Mouse (Mus musculus): Measurements from ENCODE around the gene Narf. TPM values are rescaled to one million over a fixed set of nuclear protein-coding genes. Genes with fewer than 3 reads are reported as not detected.

Gene Narf
- polyA plus RNA-seq (2015; fragmentation: Nextera tagmentation; extraction: Ambion mirVana): 52.4 and 65.6 TPM in 2 replicates

DNA sequence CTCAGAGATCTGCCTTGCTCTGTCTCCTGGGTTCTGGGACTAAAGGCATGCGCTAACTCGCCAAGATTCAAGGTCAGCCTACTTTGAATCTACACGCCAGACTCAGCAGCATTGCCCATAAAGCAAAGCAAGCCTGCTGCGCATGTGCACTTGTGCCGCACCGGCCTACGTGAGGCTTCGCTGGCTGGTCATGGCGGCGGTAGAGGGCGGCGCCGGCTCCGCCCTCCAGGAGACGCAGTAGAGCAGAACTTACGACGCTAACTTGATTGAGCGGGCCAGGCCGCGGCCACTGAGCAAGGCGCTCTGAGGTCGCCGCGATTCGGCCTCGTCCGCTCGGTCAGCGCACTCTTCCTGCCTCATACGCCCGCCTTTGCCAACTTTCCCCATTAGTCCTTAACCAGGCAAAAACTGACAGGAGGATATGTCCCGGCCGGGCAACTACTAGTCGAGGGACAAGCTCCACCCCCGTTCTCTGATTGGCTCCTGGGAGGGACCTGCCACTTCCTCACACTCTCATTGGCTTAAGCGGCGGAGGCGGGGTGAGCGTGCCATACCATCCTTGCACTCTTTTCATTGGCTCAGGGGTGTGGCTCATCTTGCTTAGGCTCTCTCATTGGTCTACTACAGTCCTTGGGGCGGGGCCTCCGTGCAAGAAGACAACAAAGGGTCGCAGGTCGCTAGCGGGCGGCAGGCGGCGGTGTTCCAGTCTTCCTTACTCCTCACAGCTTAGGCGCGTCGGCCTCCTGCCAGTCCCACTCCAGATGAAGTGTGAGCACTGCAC, at the start of gene Narf:
Narf (plus strand) TSS at position 690 of the 781 bp plus-strand sequence.
- Histone ChIP-seq H3K9me3 (replicated peaks) (no peaks in the 10 kb centered on the region), H3K27me3 (no peaks in the 10 kb centered on the region), H3K4me3 (peak within 1 kb of the TSS; percentile 85), H3K9ac (peak within 1 kb of the TSS; percentile 81), H3K27ac (peak within 1 kb of the TSS; percentile 100), H3K36me3 (peaks cover 19% of the 10 kb centered on the region), H3K4me2 (peak within 1 kb of the TSS; percentile 64), H3K4me1 (replicated peaks) (peaks cover 38% of the 10 kb centered on the region)
- WGBS: under 1% methylated on average over 50 of the region's 50 CpGs
- peak; percentile 99 for ATAC-seq (replicated peaks; ENCODE audit: insufficient number of reproducible peaks, insufficient read depth, low FRiP score, low read depth)

GRCm38 (mm10) chr11:121189681-121190080, 47.4 kb upstream of the Narf start:
- Histone ChIP-seq H3K4me1 (replicated peaks) (no peaks in the 10 kb centered on the region), H3K36me3 (no peaks in the 10 kb centered on the region), H3K9ac (no peak overlapping the region), H3K4me3 (no peak overlapping the region), H3K4me2 (no peak overlapping the region), H3K27me3 (no peaks in the 10 kb centered on the region), H3K27ac (no peak overlapping the region), H3K9me3 (replicated peaks) (no peaks in the 10 kb centered on the region)
- WGBS: 63% methylated on average over 3 of the region's 3 CpGs
- ATAC-seq (replicated peaks; ENCODE audit: insufficient number of reproducible peaks, insufficient read depth, low FRiP score, low read depth): no peak

DNA sequence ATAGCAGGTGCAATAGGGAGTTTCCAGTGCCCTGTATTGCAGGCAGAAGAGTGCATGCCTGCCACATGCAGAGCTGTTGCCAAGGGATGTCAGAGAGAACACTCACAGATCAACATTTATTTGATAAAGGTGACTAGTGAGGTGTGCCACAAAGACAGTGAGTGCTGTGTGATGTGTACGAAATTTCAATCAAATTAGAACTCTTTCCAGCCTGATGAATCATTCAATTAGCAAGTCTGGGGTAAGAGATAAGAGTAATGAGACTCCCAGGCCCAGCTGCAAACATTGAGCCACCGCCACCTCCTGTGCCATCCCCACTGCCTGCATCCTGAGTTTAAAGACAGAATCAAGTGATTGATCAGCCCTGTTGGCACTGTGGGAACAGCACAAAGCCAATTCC, 44.3 kb upstream of the Narf start:
- H3K27me3 ChIP-seq: no peaks in the 10 kb centered on the region
- no peak for ATAC-seq (replicated peaks; ENCODE audit: insufficient number of reproducible peaks, insufficient read depth, low FRiP score, low read depth)
- H3K4me1 ChIP-seq (replicated peaks): no peaks in the 10 kb centered on the region
- no peak overlapping the region for H3K9ac ChIP-seq
- H3K9me3 ChIP-seq (replicated peaks): no peaks in the 10 kb centered on the region
- 69% methylated on average over 2 of the region's 2 CpGs for WGBS
- no peak overlapping the region for H3K4me3 ChIP-seq
- H3K36me3 ChIP-seq: no peaks in the 10 kb centered on the region
- no peak overlapping the region for H3K27ac ChIP-seq
- no peak overlapping the region for H3K4me2 ChIP-seq

DNA sequence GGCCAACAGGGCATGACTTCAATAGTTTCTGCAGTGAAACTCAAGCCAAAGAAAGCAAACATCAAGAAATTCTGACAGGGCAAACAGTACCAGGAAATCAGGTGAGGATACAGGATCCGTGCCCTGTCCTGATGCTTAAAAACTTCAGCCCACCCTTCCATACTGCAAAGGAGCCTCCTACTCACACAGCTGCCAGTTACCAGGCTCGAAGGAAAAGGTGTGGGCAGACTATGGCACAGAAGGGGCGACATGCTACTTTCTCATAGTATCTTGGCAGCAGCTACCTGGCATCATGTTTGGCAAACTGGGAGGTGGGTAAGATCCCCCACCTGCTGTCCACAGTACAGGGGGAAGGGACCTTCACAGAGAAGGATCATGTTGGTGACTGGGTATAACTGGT, 43.6 kb upstream of the Narf start:
- no peaks in the 10 kb centered on the region for H3K36me3 ChIP-seq
- H3K9ac ChIP-seq: no peak overlapping the region
- WGBS: 72% methylated on average over 3 of the region's 3 CpGs
- H3K4me3 ChIP-seq: no peak overlapping the region
- no peaks in the 10 kb centered on the region for H3K9me3 ChIP-seq (replicated peaks)
- H3K4me2 ChIP-seq: no peak overlapping the region
- H3K27ac ChIP-seq: no peak overlapping the region
- no peaks in the 10 kb centered on the region for H3K4me1 ChIP-seq (replicated peaks)
- no peaks in the 10 kb centered on the region for H3K27me3 ChIP-seq
- ATAC-seq (replicated peaks; ENCODE audit: insufficient number of reproducible peaks, insufficient read depth, low FRiP score, low read depth): no peak

- ATAC-seq (replicated peaks; ENCODE audit: insufficient number of reproducible peaks, insufficient read depth, low FRiP score, low read depth): no peak
- Histone ChIP-seq H3K4me3 (no peak overlapping the region), H3K9me3 (replicated peaks) (no peaks in the 10 kb centered on the region), H3K4me1 (replicated peaks) (peaks cover 11% of the 10 kb centered on the region), H3K27ac (no peak overlapping the region), H3K4me2 (no peak overlapping the region), H3K9ac (no peak overlapping the region), H3K27me3 (no peaks in the 10 kb centered on the region), H3K36me3 (no peaks in the 10 kb centered on the region)
- 30% methylated on average over 2 of the region's 2 CpGs for WGBS
These were observed 38.4 kb upstream of the Narf start for GRCm38 (mm10) chr11:121198622-121199021.

- H3K4me1 ChIP-seq (replicated peaks): peaks cover 16% of the 10 kb centered on the region
- H3K4me3 ChIP-seq: no peak overlapping the region
- H3K27ac ChIP-seq: no peak overlapping the region
- H3K9ac ChIP-seq: no peak overlapping the region
- 81% methylated on average over 4 of the region's 4 CpGs for WGBS
- ATAC-seq (replicated peaks; ENCODE audit: insufficient number of reproducible peaks, insufficient read depth, low FRiP score, low read depth): no peak
- no peaks in the 10 kb centered on the region for H3K9me3 ChIP-seq (replicated peaks)
- no peak overlapping the region for H3K4me2 ChIP-seq
- no peaks in the 10 kb centered on the region for H3K36me3 ChIP-seq
- H3K27me3 ChIP-seq: no peaks in the 10 kb centered on the region
These were observed 37.2 kb upstream of the Narf start for GRCm38 (mm10) chr11:121199851-121200250.

GRCm38 (mm10) chr11:121200781-121201180, 36.3 kb upstream of the Narf start:
- Histone ChIP-seq H3K9ac (no peak overlapping the region), H3K36me3 (no peaks in the 10 kb centered on the region), H3K27ac (no peak overlapping the region), H3K4me3 (no peak overlapping the region), H3K27me3 (no peaks in the 10 kb centered on the region), H3K4me2 (no peak overlapping the region), H3K4me1 (replicated peaks) (peaks cover 22% of the 10 kb centered on the region), H3K9me3 (replicated peaks) (no peaks in the 10 kb centered on the region)
- no peak for ATAC-seq (replicated peaks; ENCODE audit: insufficient number of reproducible peaks, insufficient read depth, low FRiP score, low read depth)
- 84% methylated on average over 6 of the region's 6 CpGs for whole genome bisulfite sequencing

DNA sequence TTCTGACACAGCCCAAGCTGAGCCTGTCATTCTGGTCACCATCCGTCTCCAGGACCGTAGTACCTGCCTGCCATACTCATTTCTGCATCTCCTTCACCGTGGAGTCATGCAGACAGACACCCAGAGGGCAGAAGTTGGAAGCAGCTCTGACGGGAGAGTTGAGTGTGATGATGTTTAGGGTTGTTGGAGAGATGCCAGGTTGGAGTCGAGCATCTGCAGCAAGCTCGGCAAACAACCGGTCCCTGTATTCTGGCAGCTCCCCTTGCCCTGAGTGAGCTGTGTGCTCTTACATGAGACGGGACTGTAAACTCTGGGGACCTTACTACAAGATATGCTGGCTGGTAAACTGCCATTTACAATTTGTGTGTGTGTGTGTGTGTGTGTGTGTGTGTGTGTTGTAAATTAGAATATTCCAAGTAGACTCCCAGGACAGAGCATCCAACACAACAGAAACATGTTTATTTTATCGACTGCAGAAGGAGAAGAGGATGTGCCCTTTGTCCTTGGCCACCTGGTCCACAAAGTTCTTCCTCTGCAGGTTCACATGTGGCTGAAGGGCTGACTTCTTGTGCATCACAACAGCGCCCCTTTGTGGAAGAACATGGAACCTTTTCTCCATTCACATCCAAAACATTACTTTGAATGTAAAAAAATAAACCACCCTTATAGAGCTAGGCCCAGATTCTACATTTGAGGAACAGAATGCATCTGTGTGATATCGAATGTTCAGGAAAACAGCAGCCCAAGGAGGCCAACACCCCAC, 35.4 kb upstream of the Narf start:
- WGBS: 32% methylated on average over 11 of the region's 11 CpGs
- H3K4me2 ChIP-seq: no peak overlapping the region
- ATAC-seq (replicated peaks; ENCODE audit: insufficient number of reproducible peaks, insufficient read depth, low FRiP score, low read depth): no peak
- no peaks in the 10 kb centered on the region for H3K36me3 ChIP-seq
- H3K9ac ChIP-seq: no peak overlapping the region
- H3K4me3 ChIP-seq: no peak overlapping the region
- H3K27me3 ChIP-seq: no peaks in the 10 kb centered on the region
- H3K4me1 ChIP-seq (replicated peaks): peaks cover 22% of the 10 kb centered on the region
- no peaks in the 10 kb centered on the region for H3K9me3 ChIP-seq (replicated peaks)
- H3K27ac ChIP-seq: no peak overlapping the region

GRCm38 (mm10) chr11:121203859-121204160, 33.2 kb upstream of the Narf start:
- H3K9me3 ChIP-seq (replicated peaks): no peaks in the 10 kb centered on the region
- peak overlapping the region; percentile 86 for H3K4me2 ChIP-seq
- H3K36me3 ChIP-seq: no peaks in the 10 kb centered on the region
- 2% methylated on average over 5 of the region's 5 CpGs for WGBS
- no peak for ATAC-seq (replicated peaks; ENCODE audit: insufficient number of reproducible peaks, insufficient read depth, low FRiP score, low read depth)
- peak overlapping the region; percentile 65 for H3K4me3 ChIP-seq
- H3K9ac ChIP-seq: 0 out of 2 replicates have a peak overlapping the region, but pooled peaks have one; percentile 68
- H3K27me3 ChIP-seq: no peaks in the 10 kb centered on the region
- H3K4me1 ChIP-seq (replicated peaks): peaks cover 22% of the 10 kb centered on the region
- H3K27ac ChIP-seq: peak overlapping the region; percentile 20; the same call in 1 of the 2 replicates

DNA sequence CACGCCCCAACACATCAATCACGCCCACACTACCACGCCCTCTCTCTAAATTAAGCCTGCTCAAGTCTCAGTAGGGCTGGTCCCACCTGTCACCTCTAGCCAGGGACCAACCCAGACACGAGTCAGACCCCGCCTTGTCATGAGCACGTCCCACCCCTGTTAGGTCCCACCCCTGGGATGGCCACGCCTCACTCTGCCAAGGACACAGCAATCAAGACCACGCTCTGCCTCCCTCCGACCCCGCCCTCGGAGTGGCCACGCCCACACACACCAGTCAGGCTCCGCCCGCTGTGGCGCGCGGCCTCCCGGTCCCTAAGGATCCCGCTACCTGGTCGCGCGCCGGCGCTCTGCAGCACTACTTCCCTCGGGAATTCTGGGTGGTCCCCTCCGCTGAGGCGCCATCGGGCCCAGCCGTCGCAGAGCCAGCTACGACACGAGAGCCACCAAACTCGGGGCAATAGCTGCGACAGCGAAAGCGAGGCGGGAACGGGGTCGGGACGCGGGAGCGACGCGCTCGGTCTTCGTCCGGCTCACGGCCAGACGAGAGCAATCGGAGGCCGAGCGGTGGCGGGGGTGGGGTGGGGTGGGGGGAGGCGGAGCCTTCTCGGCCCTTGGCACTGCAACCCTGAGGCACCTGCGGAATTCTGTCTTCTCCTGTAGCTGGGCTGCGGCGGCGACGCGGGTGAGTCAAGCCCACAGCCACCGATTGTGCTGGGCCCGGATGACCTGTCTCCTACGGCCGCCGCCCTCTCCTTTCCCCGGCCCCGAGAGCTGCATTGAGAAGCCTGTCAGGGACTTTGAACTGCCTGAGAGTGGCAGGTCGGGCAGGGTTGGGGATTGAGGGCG, 32.7 kb upstream of the Narf start, which contains the start of the genes Hexdc and Ogfod3:
Hexdc (plus strand) TSS at position 273 of the 846 bp plus-strand sequence.
Ogfod3 (minus strand) TSS at position 551 of the 846 bp plus-strand sequence.
- ATAC-seq (replicated peaks; ENCODE audit: insufficient number of reproducible peaks, insufficient read depth, low FRiP score, low read depth): peak; percentile 97
- peak within 1 kb of the TSS; percentile 86 for H3K4me2 ChIP-seq
- H3K4me3 ChIP-seq: peak within 1 kb of the TSS; percentile 65
- H3K9ac ChIP-seq: peak within 1 kb of the TSS; percentile 68
- H3K9me3 ChIP-seq (replicated peaks): no peaks in the 10 kb centered on the region
- peak within 1 kb of the TSS; percentile 84 for H3K27ac ChIP-seq
- H3K36me3 ChIP-seq: no peaks in the 10 kb centered on the region; the same call in 1 of the 2 replicates
- peaks cover 22% of the 10 kb centered on the region for H3K4me1 ChIP-seq (replicated peaks)
- WGBS: under 1% methylated on average over 69 of the region's 70 CpGs
- H3K27me3 ChIP-seq: no peaks in the 10 kb centered on the region

GRCm38 (mm10) chr11:121216831-121217230, 20.2 kb upstream of the Narf start:
- Histone ChIP-seq H3K4me3 (no peak overlapping the region), H3K4me2 (no peak overlapping the region), H3K4me1 (replicated peaks) (peaks cover 10% of the 10 kb centered on the region), H3K36me3 (peaks cover 26% of the 10 kb centered on the region; the same call in 1 of the 2 replicates), H3K27me3 (no peaks in the 10 kb centered on the region), H3K9me3 (replicated peaks) (no peaks in the 10 kb centered on the region), H3K9ac (no peak overlapping the region), H3K27ac (no peak overlapping the region)
- no peak for ATAC-seq (replicated peaks; ENCODE audit: insufficient number of reproducible peaks, insufficient read depth, low FRiP score, low read depth)
- WGBS: 90% methylated on average over 3 of the region's 3 CpGs

Data from heart, embryonic 15.5 days (tissue).